Mouse (Mus musculus): ENCODE data around the gene Hist2h2be. TPM values are rescaled to one million over a fixed set of nuclear protein-coding genes. Genes with fewer than 3 reads are reported as not detected.
"Not testable (repeated sequence)": the region's sequence is repeated elsewhere in the genome, so short reads cannot be mapped to it uniquely, and the experiment has no call there.

The Hist2h2be gene
- polyA plus RNA-seq, 1 experiment from 2014 or later: 8.6 TPM

- WGBS: 78% methylated on average over 9 of the region's 9 CpGs
- peak overlapping the region; percentile 20 for H3K9ac ChIP-seq (ENCODE audit: low read length)
- no peaks in the 10 kb centered on the region for H3K36me3 ChIP-seq (ENCODE audit: control insufficient read depth, insufficient read depth, low read length)
- H3K27me3 ChIP-seq (ENCODE audit: control insufficient read depth, insufficient read depth, low read length): no peaks in the 10 kb centered on the region
- H3K4me1 ChIP-seq (ENCODE audit: control insufficient read depth, insufficient read depth, low read length): peaks cover 13% of the 10 kb centered on the region
- H3K4me3 ChIP-seq (ENCODE audit: low read depth, low read length): no peak overlapping the region
- H3K4me2 ChIP-seq (ENCODE audit: low read depth): peak overlapping the region; percentile 31
- H3K9me3 ChIP-seq (ENCODE audit: control insufficient read depth, low read length): no peaks in the 10 kb centered on the region
- DNase-seq (ENCODE audit: low spot score) (no peak), ATAC-seq (ENCODE audit: insufficient read depth, low FRiP score, low TSS enrichment) (no peak)
- peak overlapping the region; percentile 63 for H3K27ac ChIP-seq (ENCODE audit: low read depth, low read length)
Measured at GRCm38 (mm10) chr3:96240799-96241197, 19.9 kb downstream of the Hist2h2be start.

DNA sequence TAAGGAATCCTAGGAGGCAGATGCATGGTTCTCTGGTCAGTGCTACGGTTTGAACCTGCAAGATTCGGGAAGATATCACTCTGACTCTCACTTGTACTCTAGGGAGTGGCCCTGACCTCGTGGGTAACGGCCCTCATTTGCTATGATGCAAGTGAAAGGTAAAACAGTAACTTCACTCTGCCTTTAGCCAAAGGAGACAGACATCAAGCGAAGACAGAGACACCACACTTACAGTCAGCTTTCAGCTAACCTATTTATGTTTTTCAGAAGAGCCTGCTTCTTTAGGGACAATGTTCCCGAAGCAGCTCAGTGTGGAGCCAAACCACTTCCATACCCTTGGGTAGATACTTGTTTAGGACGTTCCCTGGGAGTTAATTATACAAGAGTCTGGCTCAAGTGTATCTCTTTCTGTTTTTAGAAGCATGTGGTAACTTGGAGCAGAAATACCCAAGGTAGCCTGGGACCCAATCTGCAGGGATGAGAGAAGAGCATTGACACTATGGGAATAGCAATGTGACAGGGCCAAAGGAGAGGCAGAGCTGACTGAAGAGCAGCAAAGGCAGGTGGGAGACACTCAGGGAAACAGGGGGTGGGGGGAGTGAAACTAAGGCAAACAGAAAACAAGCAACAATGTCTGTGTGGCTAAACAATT, 23.1 kb downstream of the Hist2h2be start:
- H3K27ac ChIP-seq (ENCODE audit: low read depth, low read length): peak overlapping the region; percentile 86; the same call in 1 of the 2 replicates
- no peak overlapping the region for H3K4me3 ChIP-seq (ENCODE audit: low read depth, low read length)
- peaks cover 7% of the 10 kb centered on the region; the same call in 1 of the 2 replicates for H3K4me1 ChIP-seq (ENCODE audit: control insufficient read depth, insufficient read depth, low read length)
- no peaks in the 10 kb centered on the region for H3K27me3 ChIP-seq (ENCODE audit: control insufficient read depth, insufficient read depth, low read length)
- no peak for ATAC-seq (ENCODE audit: insufficient read depth, low FRiP score, low TSS enrichment)
- WGBS: 83% methylated on average over 7 of the region's 7 CpGs
- peak overlapping the region; percentile 56; the same call in 1 of the 2 replicates for H3K4me2 ChIP-seq (ENCODE audit: low read depth)
- no peaks in the 10 kb centered on the region for H3K9me3 ChIP-seq (ENCODE audit: control insufficient read depth, low read length)
- H3K36me3 ChIP-seq (ENCODE audit: control insufficient read depth, insufficient read depth, low read length): no peaks in the 10 kb centered on the region
- DNase-seq (ENCODE audit: low spot score): no peak
- H3K9ac ChIP-seq (ENCODE audit: low read length): peak overlapping the region; percentile 7; the same call in 1 of the 2 replicates

- H3K9me3 ChIP-seq (ENCODE audit: control insufficient read depth, low read length); H3K36me3 ChIP-seq (ENCODE audit: control insufficient read depth, insufficient read depth, low read length); H3K27me3 ChIP-seq (ENCODE audit: control insufficient read depth, insufficient read depth, low read length); H3K4me1 ChIP-seq (ENCODE audit: control insufficient read depth, insufficient read depth, low read length): not testable (repeated sequence)
- WGBS: under 1% methylated on average over 27 of the region's 88 CpGs
- peak; percentile 82 for ATAC-seq (ENCODE audit: insufficient read depth, low FRiP score, low TSS enrichment)
- peak within 1 kb of the TSS; percentile 72 for H3K9ac ChIP-seq (ENCODE audit: low read length)
- H3K4me2 ChIP-seq (ENCODE audit: low read depth): peak within 1 kb of the TSS; percentile 56
- peak within 1 kb of the TSS; percentile 38 for H3K4me3 ChIP-seq (ENCODE audit: low read depth, low read length)
- peak; percentile 75 for DNase-seq (ENCODE audit: low spot score)
- peak within 1 kb of the TSS; percentile 86 for H3K27ac ChIP-seq (ENCODE audit: low read depth, low read length)
Measured at GRCm38 (mm10) chr3:96245003-96245886, 24.3 kb downstream of the Hist2h2be start, which contains the start of gene Hist2h2aa1. Gene Hist2h2aa1 (plus strand): TSS chr3:96245497.

DNA sequence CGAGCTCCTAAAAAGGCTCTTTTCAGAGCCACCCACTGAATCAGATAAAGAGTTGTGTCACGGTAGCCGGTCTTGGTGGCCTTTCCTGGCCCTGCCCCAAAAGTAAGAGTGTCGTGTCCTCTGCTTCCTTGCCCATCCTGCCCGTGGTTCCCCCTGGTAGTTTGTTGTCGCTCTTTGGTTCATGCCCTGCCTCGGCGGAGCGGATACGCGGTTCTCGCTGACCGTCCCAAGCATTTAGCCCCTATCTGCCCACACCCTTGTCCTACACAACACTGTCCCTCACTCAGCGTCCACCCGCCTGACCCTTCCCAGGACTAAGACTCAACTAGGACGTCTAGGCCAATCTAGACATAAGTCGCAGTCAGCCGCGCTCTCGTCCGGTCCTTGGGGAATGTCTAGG, 25.1 kb downstream of the Hist2h2be start:
- H3K4me2 ChIP-seq (ENCODE audit: low read depth); H3K9me3 ChIP-seq (ENCODE audit: control insufficient read depth, low read length); H3K27me3 ChIP-seq (ENCODE audit: control insufficient read depth, insufficient read depth, low read length); DNase-seq (ENCODE audit: low spot score); H3K9ac ChIP-seq (ENCODE audit: low read length); H3K4me1 ChIP-seq (ENCODE audit: control insufficient read depth, insufficient read depth, low read length); H3K36me3 ChIP-seq (ENCODE audit: control insufficient read depth, insufficient read depth, low read length); H3K27ac ChIP-seq (ENCODE audit: low read depth, low read length): not testable (repeated sequence)
- peak; percentile 21 for ATAC-seq (ENCODE audit: insufficient read depth, low FRiP score, low TSS enrichment)
- peak overlapping the region; percentile 23; the same call in 1 of the 2 replicates for H3K4me3 ChIP-seq (ENCODE audit: low read depth, low read length)
- WGBS: 0% methylated on average over 10 of the region's 21 CpGs

DNA sequence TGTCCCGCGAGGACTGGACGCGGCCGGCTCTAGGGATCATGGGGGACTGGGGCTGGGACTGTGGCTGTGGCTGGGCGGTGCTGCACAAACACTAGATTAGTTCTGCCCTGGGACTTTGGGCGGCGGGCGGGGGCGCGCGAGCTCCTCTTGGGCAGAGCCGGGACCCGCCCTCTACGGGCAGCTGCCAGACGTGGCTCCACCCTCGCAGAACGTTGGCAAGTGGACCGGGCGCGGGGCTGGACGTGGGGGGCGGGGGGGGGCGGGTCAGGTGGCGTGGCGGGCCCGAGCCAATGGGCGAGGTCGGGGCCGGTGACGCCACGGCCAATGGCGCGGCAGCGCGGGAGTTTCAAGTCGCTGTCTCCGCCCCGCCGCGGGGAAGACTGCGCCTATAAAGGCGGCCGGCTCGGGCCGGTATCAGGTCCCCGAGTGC, 25.5 kb downstream of the Hist2h2be start, which contains the start of gene Hist2h3c1:
TSS of gene Hist2h3c1 (plus strand) at position 259 of the 430 bp plus-strand sequence.
- Histone ChIP-seq H3K4me3 (ENCODE audit: low read depth, low read length) (peak within 1 kb of the TSS; percentile 32), H3K9ac (ENCODE audit: low read length) (peak within 1 kb of the TSS; percentile 64), H3K4me2 (ENCODE audit: low read depth) (peak within 1 kb of the TSS; percentile 54)
- DNase-seq (ENCODE audit: low spot score); H3K27me3 ChIP-seq (ENCODE audit: control insufficient read depth, insufficient read depth, low read length); H3K36me3 ChIP-seq (ENCODE audit: control insufficient read depth, insufficient read depth, low read length); H3K27ac ChIP-seq (ENCODE audit: low read depth, low read length); H3K4me1 ChIP-seq (ENCODE audit: control insufficient read depth, insufficient read depth, low read length); H3K9me3 ChIP-seq (ENCODE audit: control insufficient read depth, low read length): not testable (repeated sequence)
- peak; percentile 91 for ATAC-seq (ENCODE audit: insufficient read depth, low FRiP score, low TSS enrichment)
- WGBS: no CpG with 5 or more reads among the region's 47 CpGs

- Histone ChIP-seq H3K27me3 (ENCODE audit: control insufficient read depth, insufficient read depth, low read length) (no peaks in the 10 kb centered on the region), H3K4me3 (ENCODE audit: low read depth, low read length) (peak overlapping the region; percentile 32), H3K36me3 (ENCODE audit: control insufficient read depth, insufficient read depth, low read length) (no peaks in the 10 kb centered on the region), H3K4me2 (ENCODE audit: low read depth) (peak overlapping the region; percentile 54), H3K4me1 (ENCODE audit: control insufficient read depth, insufficient read depth, low read length) (peaks cover 7% of the 10 kb centered on the region; the same call in 1 of the 2 replicates), H3K27ac (ENCODE audit: low read depth, low read length) (no peak overlapping the region; the same call in 1 of the 2 replicates), H3K9ac (ENCODE audit: low read length) (peak overlapping the region; percentile 64), H3K9me3 (ENCODE audit: control insufficient read depth, low read length) (no peaks in the 10 kb centered on the region)
- WGBS: 2% methylated on average over 11 of the region's 11 CpGs
- DNase-seq (ENCODE audit: low spot score) (peak; percentile 25), ATAC-seq (ENCODE audit: insufficient read depth, low FRiP score, low TSS enrichment) (no peak)
Measured at GRCm38 (mm10) chr3:96247356-96248140, 26.6 kb downstream of the Hist2h2be start.

DNA sequence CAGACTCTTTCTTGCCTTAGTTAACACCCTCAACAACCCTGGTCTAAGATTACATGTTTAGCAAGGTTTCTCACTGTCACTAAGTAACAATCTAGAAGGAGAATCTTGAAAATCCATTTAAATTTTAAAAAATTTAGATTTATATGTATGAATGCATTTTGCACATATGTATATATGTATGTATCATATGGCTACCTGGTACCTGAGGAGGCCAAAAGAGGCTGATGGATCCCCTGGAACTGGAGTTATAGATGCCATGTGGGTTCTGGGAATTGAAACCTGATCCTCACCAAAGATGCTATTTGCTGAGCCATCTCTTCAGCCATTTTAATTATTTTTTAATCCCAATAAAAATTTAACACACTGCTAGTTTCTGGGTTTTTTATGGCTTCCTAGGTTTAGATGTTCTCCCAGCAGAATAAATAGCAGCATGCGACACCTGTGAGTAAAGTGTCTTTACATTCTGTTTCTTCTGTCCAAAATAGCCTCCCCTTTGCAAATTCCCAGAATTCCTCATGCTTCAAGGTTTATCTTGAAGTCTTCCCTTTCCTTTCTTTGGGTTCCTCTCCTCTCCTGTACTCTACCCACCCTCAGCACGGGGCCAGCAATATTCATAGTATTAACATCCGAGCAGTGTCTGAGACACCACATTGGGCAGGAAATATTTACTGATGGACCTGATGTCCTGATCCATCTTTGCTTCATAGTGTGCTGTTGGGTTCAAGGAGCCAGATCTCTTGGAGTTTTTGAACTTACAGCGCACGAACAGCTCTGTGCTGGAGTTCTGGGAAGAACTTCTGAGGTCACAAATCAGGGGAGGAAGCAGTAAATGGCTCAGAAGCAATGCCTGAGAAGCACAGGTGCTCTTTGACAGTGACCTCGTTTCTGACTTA, 27.5 kb downstream of the Hist2h2be start:
- 51% methylated on average over 6 of the region's 6 CpGs for WGBS
- Histone ChIP-seq H3K27me3 (ENCODE audit: control insufficient read depth, insufficient read depth, low read length) (no peaks in the 10 kb centered on the region), H3K4me2 (ENCODE audit: low read depth) (peak overlapping the region; percentile 54), H3K9ac (ENCODE audit: low read length) (no peak overlapping the region), H3K27ac (ENCODE audit: low read depth, low read length) (no peak overlapping the region), H3K4me3 (ENCODE audit: low read depth, low read length) (peak overlapping the region; percentile 32), H3K36me3 (ENCODE audit: control insufficient read depth, insufficient read depth, low read length) (no peaks in the 10 kb centered on the region), H3K9me3 (ENCODE audit: control insufficient read depth, low read length) (no peaks in the 10 kb centered on the region), H3K4me1 (ENCODE audit: control insufficient read depth, insufficient read depth, low read length) (peaks cover 7% of the 10 kb centered on the region; the same call in 1 of the 2 replicates)
- ATAC-seq (ENCODE audit: insufficient read depth, low FRiP score, low TSS enrichment): no peak
- DNase-seq (ENCODE audit: low spot score): no peak
